Mouse (Mus musculus): ENCODE measurements around the gene Gm20388. TPM values are rescaled to one million over a fixed set of nuclear protein-coding genes. Genes with fewer than 3 reads are reported as not detected.

The Gm20388 gene
- polyA plus RNA-seq, 1 experiment from 2014 or later: not detected

DNA sequence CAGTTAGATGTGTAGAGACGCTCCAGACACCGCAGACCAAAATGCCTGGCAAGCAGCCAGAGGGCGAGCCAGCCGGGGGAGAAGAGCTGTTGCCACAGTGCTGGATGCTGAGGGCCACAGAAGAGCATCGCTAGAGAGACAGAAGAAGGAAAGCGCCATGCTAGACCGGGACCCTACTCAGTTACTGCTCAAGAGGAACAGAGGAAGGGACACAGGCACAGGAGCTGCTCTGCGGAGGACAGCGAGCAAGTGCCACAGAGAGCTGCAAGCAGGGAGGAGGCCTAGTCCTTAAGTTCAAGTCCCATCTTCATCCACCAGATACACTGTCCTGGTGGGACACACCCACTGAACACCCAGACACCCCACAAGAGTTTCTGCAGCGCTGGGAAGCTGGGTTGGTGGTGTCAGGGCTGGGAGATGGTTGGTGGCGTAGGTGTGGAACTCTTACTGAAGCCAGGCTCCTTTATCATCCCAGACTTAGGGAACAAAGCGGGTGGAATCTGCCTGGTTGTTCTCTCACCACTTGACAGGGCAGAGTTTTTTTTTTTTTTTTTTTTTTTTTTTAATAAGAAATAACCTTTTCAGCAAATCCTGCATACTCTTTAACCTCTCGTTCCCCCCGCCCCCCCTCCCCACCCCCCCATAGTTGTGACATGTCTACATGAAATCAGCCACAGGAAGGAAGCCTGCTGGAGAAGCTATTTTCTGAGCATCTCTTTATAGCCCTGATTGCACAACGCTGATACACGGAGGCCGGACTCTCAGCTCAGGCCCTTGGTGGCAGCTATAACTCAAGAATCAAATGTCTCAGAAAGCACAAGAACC lies 786.7 kb downstream of the Gm20388 start:
- Histone ChIP-seq H3K27me3 (ENCODE audit: control insufficient read depth, insufficient read depth, low read length) (no peaks in the 10 kb centered on the region), H3K27ac (ENCODE audit: low read depth, low read length) (peak overlapping the region; percentile 33; the same call in 1 of the 2 replicates), H3K4me3 (ENCODE audit: low read length) (no peak overlapping the region), H3K9ac (ENCODE audit: low read depth, low read length) (no peak overlapping the region), H3K9me3 (ENCODE audit: control insufficient read depth, low read length) (no peaks in the 10 kb centered on the region), H3K36me3 (ENCODE audit: control insufficient read depth, insufficient read depth, low read length) (no peaks in the 10 kb centered on the region), H3K4me2 (replicated peaks; ENCODE audit: low read depth, low read length) (no peak overlapping the region), H3K4me1 (ENCODE audit: control insufficient read depth, insufficient read depth, low read length) (peaks cover 24% of the 10 kb centered on the region)
- WGBS: 64% methylated on average over 17 of the region's 17 CpGs
- no peak for ATAC-seq (ENCODE audit: low FRiP score, low TSS enrichment)

DNA sequence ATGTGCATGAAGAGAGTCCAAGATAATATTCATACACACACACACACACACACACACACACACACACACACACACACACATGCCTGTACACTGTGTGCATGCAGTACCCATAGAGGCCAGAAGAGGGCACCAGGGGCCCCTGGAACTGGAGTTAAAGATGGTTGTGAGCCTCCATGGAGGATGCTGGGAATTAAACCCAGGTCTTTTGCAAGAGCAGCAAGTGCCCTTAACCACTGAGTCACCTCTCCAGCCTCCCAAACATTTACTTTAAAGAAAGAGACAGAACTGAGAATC lies 787.3 kb downstream of the Gm20388 start:
- Histone ChIP-seq H3K4me1 (ENCODE audit: control insufficient read depth, insufficient read depth, low read length) (peaks cover 22% of the 10 kb centered on the region), H3K9ac (ENCODE audit: low read depth, low read length) (no peak overlapping the region), H3K27me3 (ENCODE audit: control insufficient read depth, insufficient read depth, low read length) (no peaks in the 10 kb centered on the region), H3K4me2 (replicated peaks; ENCODE audit: low read depth, low read length) (no peak overlapping the region), H3K27ac (ENCODE audit: low read depth, low read length) (no peak overlapping the region), H3K9me3 (ENCODE audit: control insufficient read depth, low read length) (no peaks in the 10 kb centered on the region), H3K36me3 (ENCODE audit: control insufficient read depth, insufficient read depth, low read length) (no peaks in the 10 kb centered on the region), H3K4me3 (ENCODE audit: low read length) (no peak overlapping the region)
- ATAC-seq (ENCODE audit: low FRiP score, low TSS enrichment): no peak

DNA sequence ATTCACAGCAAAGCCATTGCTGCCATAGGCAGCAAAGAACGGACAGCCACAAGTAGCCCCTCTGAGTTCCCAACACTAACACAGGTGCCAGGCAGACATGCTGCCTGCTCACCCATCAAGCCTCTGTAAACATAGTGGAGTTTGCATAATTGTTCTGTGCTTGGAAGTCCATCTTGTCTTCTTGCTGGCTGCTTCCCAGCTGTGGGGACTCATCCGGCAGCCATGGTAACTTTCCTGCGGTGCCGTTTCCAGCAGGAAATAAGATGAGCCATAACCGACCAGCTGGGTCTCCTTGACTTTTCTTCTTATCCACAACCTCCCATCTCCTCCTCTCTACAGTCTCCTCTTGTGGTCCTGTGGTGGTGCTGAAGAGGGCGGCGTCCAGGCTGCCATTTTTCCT lies 787.8 kb downstream of the Gm20388 start:
- ATAC-seq (ENCODE audit: low FRiP score, low TSS enrichment): no peak
- H3K9me3 ChIP-seq (ENCODE audit: control insufficient read depth, low read length): no peaks in the 10 kb centered on the region
- no peaks in the 10 kb centered on the region for H3K27me3 ChIP-seq (ENCODE audit: control insufficient read depth, insufficient read depth, low read length)
- H3K27ac ChIP-seq (ENCODE audit: low read depth, low read length): 0 out of 2 replicates have a peak overlapping the region, but pooled peaks have one; percentile 11
- H3K4me3 ChIP-seq (ENCODE audit: low read length): no peak overlapping the region
- no peaks in the 10 kb centered on the region for H3K36me3 ChIP-seq (ENCODE audit: control insufficient read depth, insufficient read depth, low read length)
- H3K9ac ChIP-seq (ENCODE audit: low read depth, low read length): no peak overlapping the region
- WGBS: 74% methylated on average over 7 of the region's 7 CpGs
- H3K4me2 ChIP-seq (replicated peaks; ENCODE audit: low read depth, low read length): no peak overlapping the region
- peaks cover 20% of the 10 kb centered on the region for H3K4me1 ChIP-seq (ENCODE audit: control insufficient read depth, insufficient read depth, low read length)

DNA sequence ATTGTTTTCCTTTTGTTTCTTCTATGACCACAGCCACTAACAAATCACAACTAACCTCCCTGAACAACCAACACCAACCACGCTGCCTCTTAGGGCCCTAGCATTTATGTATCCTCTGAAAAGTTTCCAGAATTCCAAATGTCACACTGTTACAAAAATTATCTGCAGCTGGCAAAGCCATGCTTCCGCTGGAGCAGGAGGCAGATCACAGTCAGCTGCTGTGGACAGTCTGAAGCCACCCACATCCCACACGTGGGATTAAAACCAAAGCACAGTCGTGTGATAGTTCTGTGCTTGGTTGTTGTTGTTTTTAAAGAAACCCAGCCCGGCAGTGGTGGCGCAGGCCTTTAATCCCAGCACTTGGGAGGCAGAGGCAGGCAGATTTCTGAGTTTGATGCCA lies 788.4 kb downstream of the Gm20388 start:
- Histone ChIP-seq H3K9me3 (ENCODE audit: control insufficient read depth, low read length) (no peaks in the 10 kb centered on the region), H3K9ac (ENCODE audit: low read depth, low read length) (no peak overlapping the region), H3K36me3 (ENCODE audit: control insufficient read depth, insufficient read depth, low read length) (no peaks in the 10 kb centered on the region), H3K4me1 (ENCODE audit: control insufficient read depth, insufficient read depth, low read length) (peaks cover 16% of the 10 kb centered on the region), H3K4me3 (ENCODE audit: low read length) (no peak overlapping the region), H3K4me2 (replicated peaks; ENCODE audit: low read depth, low read length) (no peak overlapping the region), H3K27ac (ENCODE audit: low read depth, low read length) (peak overlapping the region; percentile 11; the same call in 1 of the 2 replicates), H3K27me3 (ENCODE audit: control insufficient read depth, insufficient read depth, low read length) (no peaks in the 10 kb centered on the region)
- 66% methylated on average over 6 of the region's 6 CpGs for WGBS
- ATAC-seq (ENCODE audit: low FRiP score, low TSS enrichment): no peak

DNA sequence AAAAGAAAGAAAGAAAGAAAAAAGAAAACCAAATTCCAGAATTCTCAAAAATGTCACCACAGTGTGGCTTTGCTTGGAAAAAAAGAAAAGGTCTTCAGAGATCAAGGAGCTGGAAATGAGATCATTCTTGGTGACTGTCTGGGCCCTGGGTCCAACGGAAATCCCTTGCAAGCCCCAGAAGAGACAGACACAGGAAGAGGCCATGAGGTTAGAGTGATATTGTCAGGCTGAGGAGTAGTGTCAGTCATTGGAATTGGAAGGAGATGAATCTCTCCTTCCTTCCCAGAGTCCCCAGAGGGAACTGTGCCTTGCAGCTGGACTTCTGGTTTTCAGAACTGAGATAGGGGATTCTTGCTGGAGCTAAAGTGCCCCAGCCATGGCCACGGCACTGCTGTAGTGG lies 788.9 kb downstream of the Gm20388 start:
- no peaks in the 10 kb centered on the region for H3K9me3 ChIP-seq (ENCODE audit: control insufficient read depth, low read length)
- no peak overlapping the region for H3K27ac ChIP-seq (ENCODE audit: low read depth, low read length)
- H3K4me2 ChIP-seq (replicated peaks; ENCODE audit: low read depth, low read length): no peak overlapping the region
- no peak for ATAC-seq (ENCODE audit: low FRiP score, low TSS enrichment)
- H3K4me3 ChIP-seq (ENCODE audit: low read length): no peak overlapping the region
- 76% methylated on average over 2 of the region's 2 CpGs for WGBS
- peaks cover 12% of the 10 kb centered on the region for H3K4me1 ChIP-seq (ENCODE audit: control insufficient read depth, insufficient read depth, low read length)
- H3K36me3 ChIP-seq (ENCODE audit: control insufficient read depth, insufficient read depth, low read length): no peaks in the 10 kb centered on the region
- H3K9ac ChIP-seq (ENCODE audit: low read depth, low read length): no peak overlapping the region
- no peaks in the 10 kb centered on the region for H3K27me3 ChIP-seq (ENCODE audit: control insufficient read depth, insufficient read depth, low read length)

DNA sequence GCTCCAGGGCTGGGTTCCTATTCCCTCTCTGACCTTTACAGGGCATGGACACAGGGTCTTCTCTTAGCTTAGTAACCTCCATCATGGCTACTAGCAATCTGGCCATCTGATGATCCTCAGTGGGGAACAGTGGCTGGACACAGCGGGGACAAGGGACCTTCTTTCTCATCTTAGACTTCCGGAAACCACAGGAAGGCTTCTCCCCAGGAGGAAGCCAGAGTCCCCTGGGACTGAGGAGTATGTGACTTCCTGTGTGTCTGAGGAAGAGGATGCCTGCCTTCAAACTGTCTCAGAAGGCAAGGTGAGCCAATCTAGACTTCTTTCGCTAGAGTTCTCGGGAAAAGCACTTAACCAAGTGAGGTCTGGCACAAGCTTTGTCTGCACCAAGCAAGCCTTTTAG lies 789.4 kb downstream of the Gm20388 start:
- H3K27me3 ChIP-seq (ENCODE audit: control insufficient read depth, insufficient read depth, low read length): no peaks in the 10 kb centered on the region
- H3K4me2 ChIP-seq (replicated peaks; ENCODE audit: low read depth, low read length): no peak overlapping the region
- no peak for ATAC-seq (ENCODE audit: low FRiP score, low TSS enrichment)
- no peaks in the 10 kb centered on the region for H3K36me3 ChIP-seq (ENCODE audit: control insufficient read depth, insufficient read depth, low read length)
- H3K9ac ChIP-seq (ENCODE audit: low read depth, low read length): no peak overlapping the region
- H3K4me3 ChIP-seq (ENCODE audit: low read length): no peak overlapping the region
- peaks cover 12% of the 10 kb centered on the region for H3K4me1 ChIP-seq (ENCODE audit: control insufficient read depth, insufficient read depth, low read length)
- 87% methylated on average over 4 of the region's 4 CpGs for WGBS
- no peak overlapping the region for H3K27ac ChIP-seq (ENCODE audit: low read depth, low read length)
- no peaks in the 10 kb centered on the region for H3K9me3 ChIP-seq (ENCODE audit: control insufficient read depth, low read length)

DNA sequence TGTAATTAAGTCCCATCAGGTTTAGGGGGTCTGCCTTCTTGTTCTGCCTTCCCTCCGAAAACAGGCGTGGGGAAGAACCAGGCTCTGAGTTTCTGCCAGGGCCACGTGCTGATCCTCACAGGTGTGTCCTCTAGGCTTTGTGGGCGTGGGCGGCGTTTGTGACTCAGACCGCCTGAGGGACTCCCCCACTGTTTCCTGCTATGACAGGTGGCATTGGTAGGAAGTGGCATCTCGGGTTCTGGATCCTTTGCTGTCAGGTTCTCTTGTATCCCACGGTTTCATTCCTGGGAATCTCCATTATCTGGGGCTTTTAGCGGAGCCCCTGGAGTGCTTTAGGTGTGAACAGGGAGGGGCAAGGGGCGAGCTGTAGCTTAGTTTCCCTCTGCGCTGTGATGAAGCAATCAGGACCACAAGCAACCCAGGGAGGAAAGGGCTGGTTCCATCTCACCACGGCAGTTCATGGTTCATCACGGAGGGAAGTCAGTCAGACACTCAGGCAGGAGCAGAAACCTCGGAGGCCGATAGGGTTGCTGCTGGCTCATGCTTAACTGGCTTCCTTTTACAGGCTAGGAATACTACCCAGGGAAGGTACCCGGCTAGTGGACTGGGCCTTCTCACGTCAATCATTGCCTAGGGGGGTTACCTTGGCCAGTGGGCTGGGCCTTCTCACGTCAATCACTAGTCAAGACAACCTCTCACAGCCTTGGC lies 791.3 kb downstream of the Gm20388 start:
- ATAC-seq (ENCODE audit: low FRiP score, low TSS enrichment): no peak
- 44% methylated on average over 19 of the region's 19 CpGs for WGBS

DNA sequence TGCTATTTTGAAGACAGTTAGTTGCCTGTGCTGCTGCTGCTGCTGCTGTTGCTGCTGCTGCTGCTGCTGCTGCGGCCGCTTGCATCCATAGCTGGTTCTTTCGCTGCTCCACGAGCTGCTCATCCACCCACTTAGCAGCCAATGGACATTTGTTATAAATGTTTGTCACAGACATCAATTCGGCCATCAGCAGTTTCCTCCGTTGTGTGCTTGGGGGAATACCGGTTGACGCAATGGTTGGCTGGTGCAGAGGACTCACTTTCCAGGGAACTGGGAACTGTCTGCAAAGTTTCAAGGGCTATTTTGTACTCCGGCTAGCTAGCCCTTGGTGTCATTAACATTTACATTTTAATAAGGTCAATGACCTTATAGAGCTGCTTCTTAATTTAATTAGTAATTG lies 793.6 kb downstream of the Gm20388 start:
- no peak overlapping the region for H3K9ac ChIP-seq (ENCODE audit: low read depth, low read length)
- no peaks in the 10 kb centered on the region for H3K9me3 ChIP-seq (ENCODE audit: control insufficient read depth, low read length)
- ATAC-seq (ENCODE audit: low FRiP score, low TSS enrichment): no peak
- no peak overlapping the region for H3K27ac ChIP-seq (ENCODE audit: low read depth, low read length)
- no peaks in the 10 kb centered on the region for H3K27me3 ChIP-seq (ENCODE audit: control insufficient read depth, insufficient read depth, low read length)
- 0 out of 2 replicates have a peak, but pooled peaks cover 2% of the 10 kb centered on the region for H3K4me1 ChIP-seq (ENCODE audit: control insufficient read depth, insufficient read depth, low read length)
- WGBS: 25% methylated on average over 9 of the region's 9 CpGs
- no peaks in the 10 kb centered on the region for H3K36me3 ChIP-seq (ENCODE audit: control insufficient read depth, insufficient read depth, low read length)
- no peak overlapping the region for H3K4me3 ChIP-seq (ENCODE audit: low read length)
- H3K4me2 ChIP-seq (replicated peaks; ENCODE audit: low read depth, low read length): no peak overlapping the region

More for the DNA sequence above, 791.3 kb downstream of the Gm20388 start:
- no peaks in the 10 kb centered on the region for H3K36me3 ChIP-seq (ENCODE audit: control insufficient read depth, insufficient read depth, low read length)
- no peaks in the 10 kb centered on the region for H3K27me3 ChIP-seq (ENCODE audit: control insufficient read depth, insufficient read depth, low read length)
- no peak overlapping the region for H3K4me3 ChIP-seq (ENCODE audit: low read length)
- peaks cover 6% of the 10 kb centered on the region; the same call in 1 of the 2 replicates for H3K4me1 ChIP-seq (ENCODE audit: control insufficient read depth, insufficient read depth, low read length)
- no peak overlapping the region for H3K27ac ChIP-seq (ENCODE audit: low read depth, low read length)
- H3K4me2 ChIP-seq (replicated peaks; ENCODE audit: low read depth, low read length): no peak overlapping the region
- no peaks in the 10 kb centered on the region for H3K9me3 ChIP-seq (ENCODE audit: control insufficient read depth, low read length)
- H3K9ac ChIP-seq (ENCODE audit: low read depth, low read length): no peak overlapping the region

DNA sequence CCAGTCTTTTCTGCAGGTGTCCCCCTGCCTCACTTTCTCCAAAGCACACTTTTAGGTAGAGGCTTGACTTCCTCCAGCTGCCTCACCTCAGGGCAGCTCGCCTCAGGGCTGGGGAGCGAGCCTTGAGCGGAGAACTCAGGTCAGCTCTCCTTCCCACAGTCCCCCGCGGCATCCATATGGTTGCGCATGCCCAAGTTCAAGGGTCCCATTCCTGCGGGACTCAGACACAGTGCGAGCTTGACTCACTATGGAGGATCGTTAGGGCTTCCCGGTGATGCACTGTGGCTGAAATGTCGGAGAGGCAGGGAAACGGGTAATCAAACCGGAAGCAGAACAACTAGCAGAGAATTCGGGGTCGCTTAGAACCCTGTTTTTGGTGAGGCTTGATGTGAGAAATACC lies 794.5 kb downstream of the Gm20388 start:
- Histone ChIP-seq H3K36me3 (ENCODE audit: control insufficient read depth, insufficient read depth, low read length) (no peaks in the 10 kb centered on the region), H3K9ac (ENCODE audit: low read depth, low read length) (no peak overlapping the region), H3K4me1 (ENCODE audit: control insufficient read depth, insufficient read depth, low read length) (0 out of 2 replicates have a peak, but pooled peaks cover 2% of the 10 kb centered on the region), H3K4me3 (ENCODE audit: low read length) (no peak overlapping the region), H3K9me3 (ENCODE audit: control insufficient read depth, low read length) (no peaks in the 10 kb centered on the region), H3K27ac (ENCODE audit: low read depth, low read length) (no peak overlapping the region), H3K27me3 (ENCODE audit: control insufficient read depth, insufficient read depth, low read length) (no peaks in the 10 kb centered on the region), H3K4me2 (replicated peaks; ENCODE audit: low read depth, low read length) (no peak overlapping the region)
- no peak for ATAC-seq (ENCODE audit: low FRiP score, low TSS enrichment)
- WGBS: 68% methylated on average over 15 of the region's 15 CpGs
